Mouse (Mus musculus): Measurements from ENCODE around the gene Olfm3. TPM values are rescaled to one million over a fixed set of nuclear protein-coding genes. Genes with fewer than 3 reads are reported as not detected.
A peak's percentile ranks its signal among the peaks of the same experiment; 100 is the strongest.

Gene Olfm3
- total RNA-seq (2014; fragmentation: Nextera tagmentation) (not detected in 2 replicates), total RNA-seq (2017) (under 0.01 and 0.06 TPM in 2 replicates), polyA plus RNA-seq (2012) (not detected in 2 replicates)

DNA sequence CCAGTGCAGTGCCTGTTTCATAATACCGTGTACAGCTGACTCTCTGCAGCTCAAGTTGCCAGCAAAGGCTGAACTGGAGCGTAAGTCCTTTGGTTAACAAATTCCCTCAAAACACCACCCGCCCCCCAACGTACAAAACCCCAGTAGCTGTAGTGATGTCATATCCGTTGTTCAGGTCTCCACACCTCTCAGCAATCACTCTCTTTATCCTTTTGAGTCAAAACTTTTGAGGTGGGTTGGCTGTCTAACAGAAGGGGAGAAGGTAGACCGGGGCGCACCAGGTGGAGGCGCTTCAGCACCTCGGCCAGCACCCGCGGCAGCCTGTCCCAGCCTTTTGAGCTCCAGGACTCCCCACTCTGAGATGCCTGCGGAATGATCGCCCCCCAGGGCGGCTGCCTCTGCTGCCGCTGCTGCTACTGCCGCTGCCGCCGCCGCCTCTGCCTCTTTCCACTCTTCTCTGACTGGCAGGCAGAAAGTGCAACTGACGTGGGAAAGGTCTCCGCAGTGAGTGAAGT is at the start of gene Olfm3:
Gene Olfm3, plus strand, starts transcription at position 155 of the 515 bp plus-strand sequence.
- no peak within 1 kb of the TSS for H3K4me3 ChIP-seq (ENCODE audit: low read depth, low read length)
- no peak for TF ChIP-seq POLR2AphosphoS5 (IDR thresholded peaks at IDR 0.05; ENCODE audit: insufficient replicate concordance, low read depth, low read length)
- TF ChIP-seq GATA2 (IDR thresholded peaks at IDR 0.05; ENCODE audit: borderline replicate concordance, low read depth, low read length): no peak
- TF ChIP-seq TAL1 (conservative IDR thresholded peaks at IDR 0.05; ENCODE audit: low read depth, low read length): no peak
- no peak for TF ChIP-seq CTCF (IDR thresholded peaks at IDR 0.05; ENCODE audit: low read depth, low read length)
- TF ChIP-seq GATA1 (IDR thresholded peaks at IDR 0.05; ENCODE audit: borderline replicate concordance, low read length): no peak
- H3K27me3 ChIP-seq (ENCODE audit: insufficient read depth, low read length): no peaks in the 10 kb centered on the region
- ATAC-seq (ENCODE audit: extremely low read depth, insufficient number of reproducible peaks, low FRiP score, poor library complexity, severe bottlenecking): no peak
- H3K9me3 ChIP-seq (replicated peaks): peaks cover 12% of the 10 kb centered on the region
- no peaks in the 10 kb centered on the region for H3K4me1 ChIP-seq (ENCODE audit: insufficient read depth, low read depth, low read length)
- no peaks in the 10 kb centered on the region for H3K36me3 ChIP-seq (replicated peaks)
- peak; percentile 1 for DNase-seq (ENCODE audit: low spot score)

GRCm38 (mm10) chr3:114889764-114890163 is 14.1 kb upstream of the Olfm3 start:
- DNase-seq (ENCODE audit: low spot score) (no peak), ATAC-seq (ENCODE audit: extremely low read depth, insufficient number of reproducible peaks, low FRiP score, poor library complexity, severe bottlenecking) (no peak)
- H3K4me1 ChIP-seq (ENCODE audit: insufficient read depth, low read depth, low read length): no peaks in the 10 kb centered on the region
- H3K36me3 ChIP-seq (replicated peaks): no peaks in the 10 kb centered on the region
- no peak for TF ChIP-seq TAL1 (conservative IDR thresholded peaks at IDR 0.05; ENCODE audit: low read depth, low read length)
- TF ChIP-seq POLR2AphosphoS5 (IDR thresholded peaks at IDR 0.05; ENCODE audit: insufficient replicate concordance, low read depth, low read length): no peak
- no peak for TF ChIP-seq GATA1 (IDR thresholded peaks at IDR 0.05; ENCODE audit: borderline replicate concordance, low read length)
- TF ChIP-seq GATA2 (IDR thresholded peaks at IDR 0.05; ENCODE audit: borderline replicate concordance, low read depth, low read length): no peak
- no peak for TF ChIP-seq CTCF (IDR thresholded peaks at IDR 0.05; ENCODE audit: low read depth, low read length)
- no peaks in the 10 kb centered on the region for H3K27me3 ChIP-seq (ENCODE audit: insufficient read depth, low read length)
- H3K9me3 ChIP-seq (replicated peaks): no peaks in the 10 kb centered on the region
- no peak overlapping the region for H3K4me3 ChIP-seq (ENCODE audit: low read depth, low read length)

DNA sequence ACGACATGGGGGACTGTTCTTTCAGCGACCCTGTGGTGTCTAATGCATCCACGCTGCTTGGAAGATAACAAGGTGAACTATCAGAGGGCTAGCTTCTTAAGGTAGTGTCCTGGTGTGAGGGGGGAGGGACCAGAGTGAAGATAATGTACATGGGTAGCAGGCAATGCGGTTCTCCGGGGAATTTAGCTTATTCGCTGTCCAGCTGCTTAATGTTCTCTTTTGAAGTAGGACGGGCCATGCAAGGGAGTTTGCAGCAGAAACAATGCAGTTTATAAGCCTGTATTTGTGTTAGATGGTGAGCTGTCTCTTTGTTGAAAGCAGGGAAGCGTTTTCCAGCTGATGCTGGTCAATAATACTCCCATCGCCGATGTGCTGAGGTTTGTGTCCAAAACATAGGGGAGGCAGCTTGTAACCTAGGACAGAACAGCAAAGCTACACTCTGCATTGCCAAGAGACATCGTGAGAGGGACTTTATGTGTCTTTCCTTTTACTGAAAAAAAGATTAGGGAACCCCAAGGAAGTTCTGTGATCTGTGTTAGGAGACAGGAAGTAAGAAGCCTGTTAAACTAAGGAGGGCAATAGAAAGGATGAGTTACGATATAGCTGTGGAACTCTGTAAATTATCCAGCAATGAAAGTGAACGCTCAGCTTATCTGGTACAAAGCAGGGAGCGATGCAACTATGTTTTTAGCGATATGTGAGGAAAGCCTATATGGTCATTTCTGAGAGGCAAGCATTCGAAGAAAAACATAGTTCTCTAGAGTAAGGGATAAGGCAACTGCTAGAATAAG is 950 bp downstream of the Olfm3 start:
- Histone ChIP-seq H3K9me3 (replicated peaks) (peaks cover 12% of the 10 kb centered on the region), H3K36me3 (replicated peaks) (no peaks in the 10 kb centered on the region), H3K4me1 (ENCODE audit: insufficient read depth, low read depth, low read length) (no peaks in the 10 kb centered on the region), H3K27me3 (ENCODE audit: insufficient read depth, low read length) (no peaks in the 10 kb centered on the region), H3K4me3 (ENCODE audit: low read depth, low read length) (no peak overlapping the region)
- no peak for ATAC-seq (ENCODE audit: extremely low read depth, insufficient number of reproducible peaks, low FRiP score, poor library complexity, severe bottlenecking)
- no peak for DNase-seq (ENCODE audit: low spot score)
- TF ChIP-seq GATA1 (IDR thresholded peaks at IDR 0.05; ENCODE audit: borderline replicate concordance, low read length): no peak
- TF ChIP-seq CTCF (IDR thresholded peaks at IDR 0.05; ENCODE audit: low read depth, low read length): no peak
- TF ChIP-seq TAL1 (conservative IDR thresholded peaks at IDR 0.05; ENCODE audit: low read depth, low read length): no peak
- no peak for TF ChIP-seq POLR2AphosphoS5 (IDR thresholded peaks at IDR 0.05; ENCODE audit: insufficient replicate concordance, low read depth, low read length)
- TF ChIP-seq GATA2 (IDR thresholded peaks at IDR 0.05; ENCODE audit: borderline replicate concordance, low read depth, low read length): no peak

- Histone ChIP-seq H3K4me3 (ENCODE audit: low read depth, low read length) (no peak overlapping the region), H3K9me3 (replicated peaks) (peaks cover 12% of the 10 kb centered on the region), H3K4me1 (ENCODE audit: insufficient read depth, low read depth, low read length) (no peaks in the 10 kb centered on the region), H3K36me3 (replicated peaks) (no peaks in the 10 kb centered on the region), H3K27me3 (ENCODE audit: insufficient read depth, low read length) (no peaks in the 10 kb centered on the region)
- ATAC-seq (ENCODE audit: extremely low read depth, insufficient number of reproducible peaks, low FRiP score, poor library complexity, severe bottlenecking) (no peak), DNase-seq (ENCODE audit: low spot score) (no peak)
- TF ChIP-seq TAL1 (conservative IDR thresholded peaks at IDR 0.05; ENCODE audit: low read depth, low read length) (no peak), GATA1 (IDR thresholded peaks at IDR 0.05; ENCODE audit: borderline replicate concordance, low read length) (no peak), CTCF (IDR thresholded peaks at IDR 0.05; ENCODE audit: low read depth, low read length) (no peak), POLR2AphosphoS5 (IDR thresholded peaks at IDR 0.05; ENCODE audit: insufficient replicate concordance, low read depth, low read length) (no peak), GATA2 (IDR thresholded peaks at IDR 0.05; ENCODE audit: borderline replicate concordance, low read depth, low read length) (no peak)
Observed at GRCm38 (mm10) chr3:114907537-114907936, 3.7 kb downstream of the Olfm3 start.

- H3K9me3 ChIP-seq (replicated peaks): peaks cover 11% of the 10 kb centered on the region
- no peaks in the 10 kb centered on the region for H3K36me3 ChIP-seq (replicated peaks)
- H3K4me3 ChIP-seq (ENCODE audit: low read depth, low read length): no peak overlapping the region
- TF ChIP-seq GATA1 (IDR thresholded peaks at IDR 0.05; ENCODE audit: borderline replicate concordance, low read length) (no peak), POLR2AphosphoS5 (IDR thresholded peaks at IDR 0.05; ENCODE audit: insufficient replicate concordance, low read depth, low read length) (no peak), GATA2 (IDR thresholded peaks at IDR 0.05; ENCODE audit: borderline replicate concordance, low read depth, low read length) (no peak), CTCF (IDR thresholded peaks at IDR 0.05; ENCODE audit: low read depth, low read length) (no peak), TAL1 (conservative IDR thresholded peaks at IDR 0.05; ENCODE audit: low read depth, low read length) (no peak)
- ATAC-seq (ENCODE audit: extremely low read depth, insufficient number of reproducible peaks, low FRiP score, poor library complexity, severe bottlenecking): no peak
- no peaks in the 10 kb centered on the region for H3K4me1 ChIP-seq (ENCODE audit: insufficient read depth, low read depth, low read length)
- no peaks in the 10 kb centered on the region for H3K27me3 ChIP-seq (ENCODE audit: insufficient read depth, low read length)
- no peak for DNase-seq (ENCODE audit: low spot score)
Observed at GRCm38 (mm10) chr3:114908846-114909245, 5.0 kb downstream of the Olfm3 start.

DNA sequence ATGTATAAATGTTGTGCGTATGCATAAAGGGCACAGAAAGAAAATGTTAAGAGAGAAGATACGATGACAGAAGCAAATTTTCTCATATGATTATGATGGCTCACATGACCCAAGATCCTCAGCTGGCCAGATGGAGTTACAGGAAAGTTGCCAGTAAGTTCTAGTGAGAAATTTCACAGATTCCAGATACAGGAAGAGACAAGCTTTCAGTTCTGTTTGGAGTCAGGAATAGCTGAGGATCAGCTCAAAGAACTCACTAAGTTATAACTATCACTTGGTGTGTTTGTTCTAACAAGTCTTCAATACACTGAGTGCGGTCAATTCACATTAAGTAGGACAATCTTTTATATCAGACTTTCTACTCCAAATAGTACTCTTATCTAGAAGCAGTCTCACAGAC is 16.2 kb downstream of the Olfm3 start:
- ATAC-seq (ENCODE audit: extremely low read depth, insufficient number of reproducible peaks, low FRiP score, poor library complexity, severe bottlenecking): no peak
- H3K36me3 ChIP-seq (replicated peaks): no peaks in the 10 kb centered on the region
- H3K27me3 ChIP-seq (ENCODE audit: insufficient read depth, low read length): no peaks in the 10 kb centered on the region
- no peaks in the 10 kb centered on the region for H3K4me1 ChIP-seq (ENCODE audit: insufficient read depth, low read depth, low read length)
- H3K9me3 ChIP-seq (replicated peaks): peaks cover 6% of the 10 kb centered on the region; the same call in 1 of the 2 replicates
- TF ChIP-seq TAL1 (conservative IDR thresholded peaks at IDR 0.05; ENCODE audit: low read depth, low read length): no peak
- no peak for TF ChIP-seq GATA2 (IDR thresholded peaks at IDR 0.05; ENCODE audit: borderline replicate concordance, low read depth, low read length)
- no peak for TF ChIP-seq GATA1 (IDR thresholded peaks at IDR 0.05; ENCODE audit: borderline replicate concordance, low read length)
- no peak for TF ChIP-seq CTCF (IDR thresholded peaks at IDR 0.05; ENCODE audit: low read depth, low read length)
- no peak for TF ChIP-seq POLR2AphosphoS5 (IDR thresholded peaks at IDR 0.05; ENCODE audit: insufficient replicate concordance, low read depth, low read length)
- no peak overlapping the region for H3K4me3 ChIP-seq (ENCODE audit: low read depth, low read length)
- no peak for DNase-seq (ENCODE audit: low spot score)
